Comparison of ENCODE assay signal across 9 mouse cellular contexts in genomic region chr17:27087426-27087825, GRCm38 (mm10). TPM values are rescaled to one million over a fixed set of nuclear protein-coding genes. Genes with fewer than 3 reads are reported as not detected.
DNase-seq lines count a peak whose midpoint lies in the region; ATAC-seq lines count a peak whose summit lies in the region.
"Had no signal": no experiment of that assay in that cellular context is flagged by ENCODE, and none has a peak within 500 bp of the region (broad histone marks: within the 10 kb centered on the region; RNA-seq: fewer than 3 reads in every experiment).

No protein-coding gene starts in this region.

- no peak overlapping the region for H3K4me3 ChIP-seq in midbrain, embryonic 11.5 days (ENCODE audit: low read depth, low read length)
- no peak overlapping the region for H3K4me3 ChIP-seq in midbrain, embryonic 16.5 days (ENCODE audit: low read depth, low read length)
- no peak overlapping the region for H3K4me3 ChIP-seq in embryonic facial prominence, embryonic 11.5 days (ENCODE audit: low read depth, low read length)
- H3K4me3 ChIP-seq: hindbrain, embryonic 15.5 days had no signal

- H3K27ac ChIP-seq in midbrain, embryonic 11.5 days (ENCODE audit: low read depth, low read length), result no peak overlapping the region
- H3K27ac ChIP-seq in midbrain, embryonic 16.5 days (ENCODE audit: low read length), result no peak overlapping the region
- no peak overlapping the region for H3K27ac ChIP-seq in embryonic facial prominence, embryonic 11.5 days (replicated peaks; ENCODE audit: low read depth, low read length)
- H3K27ac ChIP-seq: hindbrain, embryonic 15.5 days had no signal

- H3K4me2 ChIP-seq in midbrain, embryonic 11.5 days, result no peak overlapping the region
- H3K4me2 ChIP-seq in midbrain, embryonic 16.5 days (ENCODE audit: low read length), result no peak overlapping the region
- no peak overlapping the region for H3K4me2 ChIP-seq in embryonic facial prominence, embryonic 11.5 days (ENCODE audit: low read depth, low read length)
- H3K4me2 ChIP-seq: hindbrain, embryonic 15.5 days had no signal

- H3K4me1 ChIP-seq in midbrain, embryonic 11.5 days (ENCODE audit: control insufficient read depth, insufficient read depth, low read length), result no peaks in the 10 kb centered on the region
- no peaks in the 10 kb centered on the region for H3K4me1 ChIP-seq in midbrain, embryonic 16.5 days (ENCODE audit: control insufficient read depth, insufficient read depth, low read length)
- H3K4me1 ChIP-seq in embryonic facial prominence, embryonic 11.5 days (ENCODE audit: control insufficient read depth, insufficient read depth, low read length), result no peaks in the 10 kb centered on the region

- H3K9ac ChIP-seq in midbrain, embryonic 11.5 days (ENCODE audit: low read length), result no peak overlapping the region
- H3K9ac ChIP-seq in midbrain, embryonic 16.5 days (ENCODE audit: low read depth, low read length), result no peak overlapping the region
- 0 out of 2 replicates have a peak overlapping the region, but pooled peaks have one; percentile 18 for H3K9ac ChIP-seq in embryonic facial prominence, embryonic 11.5 days (replicated peaks; ENCODE audit: low read length)
- H3K9ac ChIP-seq: hindbrain, embryonic 15.5 days had no signal

- H3K36me3 ChIP-seq in midbrain, embryonic 11.5 days (ENCODE audit: control insufficient read depth, insufficient read depth, low read length), result no peaks in the 10 kb centered on the region
- no peaks in the 10 kb centered on the region for H3K36me3 ChIP-seq in midbrain, embryonic 16.5 days (ENCODE audit: control insufficient read depth, insufficient read depth, low read length)
- no peaks in the 10 kb centered on the region; the same call in 1 of the 2 replicates for H3K36me3 ChIP-seq in embryonic facial prominence, embryonic 11.5 days (replicated peaks; ENCODE audit: control insufficient read depth, insufficient read depth, low read depth, low read length)
- H3K36me3 ChIP-seq: hindbrain, embryonic 15.5 days had no signal

- peak; percentile 25 to 42 for DNase-seq in cerebellum, postnatal 36 days
- peak; percentile 91 for DNase-seq in midbrain, embryonic 11.5 days (ENCODE audit: low spot score, missing footprints)
- DNase-seq in embryonic facial prominence, embryonic 11.5 days (ENCODE audit: low spot score), result peak; percentile 56
- no peak for DNase-seq in gastrocnemius, postnatal 36 days

- no peaks in the 10 kb centered on the region for H3K27me3 ChIP-seq in midbrain, embryonic 11.5 days (ENCODE audit: control insufficient read depth, insufficient read depth, low read length)
- H3K27me3 ChIP-seq in midbrain, embryonic 16.5 days (ENCODE audit: control insufficient read depth, insufficient read depth, low read depth, low read length), result no peaks in the 10 kb centered on the region
- H3K27me3 ChIP-seq in embryonic facial prominence, embryonic 11.5 days (ENCODE audit: control insufficient read depth, insufficient read depth, low read length), result no peaks in the 10 kb centered on the region
- H3K27me3 ChIP-seq: hindbrain, embryonic 15.5 days had no signal

- WGBS in midbrain, embryonic 11.5 days, result 33% methylated on average over 12 of the region's 12 CpGs
- WGBS in midbrain, embryonic 16.5 days, result 31% methylated on average over 12 of the region's 12 CpGs
- 34% methylated on average over 12 of the region's 12 CpGs for WGBS in embryonic facial prominence, embryonic 11.5 days

- H3K9me3 ChIP-seq in midbrain, embryonic 11.5 days (ENCODE audit: control insufficient read depth, low read length), result no peaks in the 10 kb centered on the region
- no peaks in the 10 kb centered on the region for H3K9me3 ChIP-seq in midbrain, embryonic 16.5 days (replicated peaks; ENCODE audit: control insufficient read depth, low read length, poor library complexity, severe bottlenecking)
- H3K9me3 ChIP-seq in embryonic facial prominence, embryonic 11.5 days (replicated peaks; ENCODE audit: control insufficient read depth, low read length), result no peaks in the 10 kb centered on the region
- H3K9me3 ChIP-seq: hindbrain, embryonic 15.5 days had no signal

- no peak for ATAC-seq in cerebellum, adult (ENCODE audit: insufficient number of reproducible peaks, low FRiP score, low TSS enrichment)
- no peak for ATAC-seq in midbrain, embryonic 11.5 days (ENCODE audit: low FRiP score)
- ATAC-seq in midbrain, embryonic 16.5 days, result no peak
- ATAC-seq in embryonic facial prominence, embryonic 11.5 days (replicated peaks; ENCODE audit: insufficient number of reproducible peaks, low FRiP score, low TSS enrichment, low read depth), result no peak
- 0 out of 2 replicates have a peak, but pooled peaks have one; percentile 18 for ATAC-seq in neutrophil, adult 5-6 weeks (ENCODE audit: extremely low read depth, insufficient number of reproducible peaks, low FRiP score, poor library complexity, severe bottlenecking)
- no peak for ATAC-seq in erythroid progenitor cell, adult 5-6 weeks (replicated peaks; ENCODE audit: low FRiP score, poor library complexity, severe bottlenecking)

- intact Hi-C loops in gastrocnemius, postnatal 36 days (cut with DNase I), result loop anchor here (2.0 kb wide), 1 partner anchor 55 kb away; no protein-coding TSS in a partner anchor

RNA-seq across cellular contexts. Expression of gene Itpr3, which starts 30.3 kb away (rescaled TPM):
- polyA plus RNA-seq in midbrain, embryonic 11.5 days (2014; fragmentation: Nextera tagmentation; extraction: Ambion mirVana), result 0.59 and 0.72 TPM in 2 replicates
- 0.70 and 0.73 TPM in 2 replicates for polyA plus RNA-seq in midbrain, embryonic 16.5 days (2015; fragmentation: Nextera tagmentation; extraction: Ambion mirVana)
- polyA plus RNA-seq in embryonic facial prominence, embryonic 11.5 days (2014; fragmentation: Nextera tagmentation; extraction: Ambion mirVana), result 1.5 and 1.7 TPM in 2 replicates
- 71.1 and 73.7 TPM in 2 replicates for total RNA-seq in neutrophil, adult 5-6 weeks (2017)
- 1 to 10 TPM; 1.8 to 2.2 TPM for total RNA-seq in gastrocnemius, postnatal 36 days (2021)
- total RNA-seq in erythroid progenitor cell, adult 5-6 weeks (2015; ENCODE audit: low replicate concordance), result 1.3 and 9.0 TPM in 2 replicates
- total RNA-seq in erythroid progenitor cell, adult 5-6 weeks (2017; ENCODE audit: low replicate concordance), result 0.98 and 2.2 TPM in 2 replicates

RNA-seq across cellular contexts. Expression of gene Uqcc2, which starts 46.3 kb away (rescaled TPM):
- polyA plus RNA-seq in midbrain, embryonic 11.5 days (2014; fragmentation: Nextera tagmentation; extraction: Ambion mirVana), result 316 and 332 TPM in 2 replicates
- polyA plus RNA-seq in midbrain, embryonic 16.5 days (2015; fragmentation: Nextera tagmentation; extraction: Ambion mirVana), result 360 and 384 TPM in 2 replicates
- 339 and 373 TPM in 2 replicates for polyA plus RNA-seq in embryonic facial prominence, embryonic 11.5 days (2014; fragmentation: Nextera tagmentation; extraction: Ambion mirVana)
- 32.9 and 33.4 TPM in 2 replicates for total RNA-seq in neutrophil, adult 5-6 weeks (2017)
- 100 to 1,000 TPM; 374 to 378 TPM for total RNA-seq in gastrocnemius, postnatal 36 days (2021)
- 9.6 and 33.9 TPM in 2 replicates for total RNA-seq in erythroid progenitor cell, adult 5-6 weeks (2015; ENCODE audit: low replicate concordance)
- 4.2 and 39.0 TPM in 2 replicates for total RNA-seq in erythroid progenitor cell, adult 5-6 weeks (2017; ENCODE audit: low replicate concordance)

RNA-seq across cellular contexts. Expression of gene Bak1, which starts 58.6 kb away (rescaled TPM):
- polyA plus RNA-seq in midbrain, embryonic 11.5 days (2014; fragmentation: Nextera tagmentation; extraction: Ambion mirVana), result 8.0 and 8.9 TPM in 2 replicates
- 2.9 and 3.7 TPM in 2 replicates for polyA plus RNA-seq in midbrain, embryonic 16.5 days (2015; fragmentation: Nextera tagmentation; extraction: Ambion mirVana)
- 12.9 and 14.3 TPM in 2 replicates for polyA plus RNA-seq in embryonic facial prominence, embryonic 11.5 days (2014; fragmentation: Nextera tagmentation; extraction: Ambion mirVana)
- 27.1 and 32.5 TPM in 2 replicates for total RNA-seq in neutrophil, adult 5-6 weeks (2017)
- 10 to 100 TPM; 20.9 to 21.4 TPM for total RNA-seq in gastrocnemius, postnatal 36 days (2021)
- 32.7 and 36.0 TPM in 2 replicates for total RNA-seq in erythroid progenitor cell, adult 5-6 weeks (2015; ENCODE audit: low replicate concordance)
- total RNA-seq in erythroid progenitor cell, adult 5-6 weeks (2017; ENCODE audit: low replicate concordance), result 11.4 and 12.5 TPM in 2 replicates

Comparison
In these comparisons a context has a peak if more than half of its experiments do, and no peak if none do; other contexts are left out.
1. DNase-seq: peak in cerebellum, postnatal 36 days (2 of 2), midbrain, embryonic 11.5 days (single experiment) and embryonic facial prominence, embryonic 11.5 days (single experiment); none in gastrocnemius, postnatal 36 days (0 of 2).
2. RNA of gene Uqcc2, which starts 46.3 kb away (total RNA-seq): 374 to 378 TPM in gastrocnemius, postnatal 36 days; 32.9 to 33.4 TPM in neutrophil, adult 5-6 weeks and 4.2 to 39.0 TPM in erythroid progenitor cell, adult 5-6 weeks; every median in the first group is over 4 times any median in the second.